8 mouse cellular contexts compared by ENCODE assay signal in the genomic region with DNA sequence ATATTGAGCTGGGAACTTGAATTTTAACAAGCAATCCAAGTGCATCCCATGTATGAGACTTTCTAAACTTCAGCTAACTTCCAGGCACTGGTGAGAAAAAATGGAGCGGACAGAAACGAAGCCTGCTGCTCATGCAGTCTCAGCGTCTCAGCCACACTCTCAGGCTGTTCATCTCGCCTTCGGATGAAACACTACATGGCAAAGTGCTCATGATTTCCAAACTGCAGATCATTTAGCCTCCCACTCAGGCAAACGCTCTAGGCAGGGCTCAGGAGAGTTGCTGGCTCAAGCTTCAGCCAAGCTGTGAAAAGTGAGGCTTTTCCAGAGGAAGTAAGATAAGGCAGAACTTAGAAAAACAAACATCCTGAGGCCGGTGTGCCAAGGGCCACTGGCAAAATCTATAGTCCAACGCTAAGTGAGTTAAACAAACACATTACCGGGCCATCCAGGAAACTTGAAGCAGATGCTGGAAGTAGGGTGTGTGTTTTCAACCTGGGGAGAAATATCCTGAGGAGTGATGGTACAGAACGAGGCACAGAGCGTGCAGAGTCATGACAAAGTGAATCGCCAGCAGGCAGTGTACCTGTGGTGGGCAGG.
DNase-seq lines count a peak whose midpoint lies in the region; ATAC-seq lines count a peak whose summit lies in the region.
"Had no signal": no experiment of that assay in that cellular context is flagged by ENCODE, and none has a peak within 500 bp of the region (broad histone marks: within the 10 kb centered on the region; RNA-seq: fewer than 3 reads in every experiment).

No protein-coding gene starts in this region.

- H3K36me3 ChIP-seq in forebrain, embryonic 14.5 days (ENCODE audit: control insufficient read depth, insufficient read depth, low read length): no peaks in the 10 kb centered on the region
- H3K36me3 ChIP-seq: hindbrain, embryonic 15.5 days had no signal

- H3K9ac ChIP-seq in forebrain, embryonic 14.5 days (ENCODE audit: low read length): no peak overlapping the region
- H3K9ac ChIP-seq: hindbrain, embryonic 15.5 days had no signal

- DNase-seq in 416B (ENCODE audit: low read depth) (peak; percentile 87), adipocyte (ENCODE audit: low spot score) (peak; percentile 73)
- DNase-seq in heart, adult 18-20 months: peak; percentile 60 to 83
- DNase-seq in kidney, postnatal 36 days: peak; percentile 2 to 15
- DNase-seq in Muller cell, postnatal 12 days (ENCODE audit: inconsistent ontology term): no peak
- no peak for DNase-seq in spleen, adult 12 weeks (ENCODE audit: low spot score)
- DNase-seq in forebrain, embryonic 14.5 days (ENCODE audit: low spot score): no peak

- no peak for ATAC-seq in forebrain, embryonic 14.5 days

- H3K4me2 ChIP-seq in forebrain, embryonic 14.5 days (ENCODE audit: low read length): no peak overlapping the region
- H3K4me2 ChIP-seq: hindbrain, embryonic 15.5 days had no signal

- 88% methylated on average over 12 of the region's 12 CpGs for WGBS in forebrain, embryonic 14.5 days

- no peaks in the 10 kb centered on the region for H3K27me3 ChIP-seq in forebrain, embryonic 14.5 days (replicated peaks; ENCODE audit: control insufficient read depth, insufficient read depth, low read length)
- H3K27me3 ChIP-seq: hindbrain, embryonic 15.5 days had no signal

- H3K27ac ChIP-seq in forebrain, embryonic 14.5 days (ENCODE audit: low read depth, low read length): no peak overlapping the region
- H3K27ac ChIP-seq: hindbrain, embryonic 15.5 days had no signal

- H3K4me3 ChIP-seq in forebrain, embryonic 14.5 days (ENCODE audit: low read depth, low read length): no peak overlapping the region
- H3K4me3 ChIP-seq: hindbrain, embryonic 15.5 days had no signal

- no peaks in the 10 kb centered on the region for H3K9me3 ChIP-seq in forebrain, embryonic 14.5 days (replicated peaks; ENCODE audit: control insufficient read depth, low read length)
- H3K9me3 ChIP-seq: hindbrain, embryonic 15.5 days had no signal

- no peaks in the 10 kb centered on the region for H3K4me1 ChIP-seq in forebrain, embryonic 14.5 days (ENCODE audit: control insufficient read depth, insufficient read depth, low read length)
- H3K4me1 ChIP-seq: hindbrain, embryonic 15.5 days had no signal

Comparison
In these comparisons a context has a peak if more than half of its experiments do, and no peak if none do; other contexts are left out.
1. DNase-seq: peak in 416B (single experiment), adipocyte (single experiment), heart, adult 18-20 months (2 of 2) and kidney, postnatal 36 days (2 of 2); none in Muller cell, postnatal 12 days (single experiment), spleen, adult 12 weeks (single experiment) and forebrain, embryonic 14.5 days (single experiment).